Comparison of ENCODE assay signal across 8 mouse cellular contexts in genomic region chr9:107975399-107976386, GRCm38 (mm10). TPM values are rescaled to one million over a fixed set of nuclear protein-coding genes. Genes with fewer than 3 reads are reported as not detected.
DNase-seq lines count a peak whose midpoint lies in the region; ATAC-seq lines count a peak whose summit lies in the region.

Uba7 (plus strand) TSS chr9:107975505.

- peak; percentile 93 for ATAC-seq in CD4-positive, CD25-positive, alpha-beta regulatory T cell, adult 4 months
- no peak for ATAC-seq in embryonic facial prominence, embryonic 11.5 days (replicated peaks; ENCODE audit: insufficient number of reproducible peaks, low FRiP score, low TSS enrichment, low read depth)
- ATAC-seq in liver, embryonic 13.5 days (ENCODE audit: low read depth): peak; percentile 82

- H3K4me2 ChIP-seq in embryonic facial prominence, embryonic 11.5 days (ENCODE audit: low read depth, low read length): 0 out of 2 replicates have a peak within 1 kb of the TSS, but pooled peaks have one; percentile 10
- H3K4me2 ChIP-seq in liver, embryonic 13.5 days: peak within 1 kb of the TSS; percentile 93

- H3K27ac ChIP-seq in embryonic facial prominence, embryonic 11.5 days (replicated peaks; ENCODE audit: low read depth, low read length): 0 out of 2 replicates have a peak within 1 kb of the TSS, but pooled peaks have one; percentile 20
- H3K27ac ChIP-seq in liver, embryonic 13.5 days: peak within 1 kb of the TSS; percentile 98

- no peaks in the 10 kb centered on the region for H3K9me3 ChIP-seq in embryonic facial prominence, embryonic 11.5 days (replicated peaks; ENCODE audit: control insufficient read depth, low read length)
- H3K9me3 ChIP-seq in liver, embryonic 13.5 days (replicated peaks): no peaks in the 10 kb centered on the region

- H3K4me1 ChIP-seq in embryonic facial prominence, embryonic 11.5 days (ENCODE audit: control insufficient read depth, insufficient read depth, low read length): peaks cover 1% of the 10 kb centered on the region
- peaks cover 97% of the 10 kb centered on the region for H3K4me1 ChIP-seq in liver, embryonic 13.5 days (replicated peaks)

- 70% methylated on average over 12 of the region's 12 CpGs for WGBS in embryonic facial prominence, embryonic 11.5 days
- 41% methylated on average over 12 of the region's 12 CpGs for WGBS in liver, embryonic 13.5 days (ENCODE audit: insufficient replicate concordance)

- no peaks in the 10 kb centered on the region for H3K27me3 ChIP-seq in embryonic facial prominence, embryonic 11.5 days (ENCODE audit: control insufficient read depth, insufficient read depth, low read length)
- H3K27me3 ChIP-seq in liver, embryonic 13.5 days: no peaks in the 10 kb centered on the region

- DNase-seq in 3T3-L1 (ENCODE audit: low read depth, low spot score): peak; percentile 85
- no peak for DNase-seq in embryonic facial prominence, embryonic 11.5 days (ENCODE audit: low spot score)
- peak; percentile 88 for DNase-seq in induced T-regulatory cell, adult 2 months (ENCODE audit: low read depth)
- DNase-seq in liver, embryonic 13.5 days: peak; percentile 81
- DNase-seq in spleen, postnatal 4 days (ENCODE audit: low spot score in 2 of 2): peak; percentile 63 to 75
- DNase-seq in cerebellum, postnatal 4 days (ENCODE audit: low spot score in 2 of 2): no peak
- DNase-seq in retina, embryonic 14.5 days (ENCODE audit: low spot score): no peak

- no peak within 1 kb of the TSS for H3K9ac ChIP-seq in embryonic facial prominence, embryonic 11.5 days (replicated peaks; ENCODE audit: low read length)
- peak within 1 kb of the TSS; percentile 92 for H3K9ac ChIP-seq in liver, embryonic 13.5 days

- no peaks in the 10 kb centered on the region; the same call in 1 of the 2 replicates for H3K36me3 ChIP-seq in embryonic facial prominence, embryonic 11.5 days (replicated peaks; ENCODE audit: control insufficient read depth, insufficient read depth, low read depth, low read length)
- peaks cover 50% of the 10 kb centered on the region for H3K36me3 ChIP-seq in liver, embryonic 13.5 days

- no peak within 1 kb of the TSS for H3K4me3 ChIP-seq in embryonic facial prominence, embryonic 11.5 days (ENCODE audit: low read depth, low read length)
- peak within 1 kb of the TSS; percentile 77 for H3K4me3 ChIP-seq in liver, embryonic 13.5 days (replicated peaks)

RNA-seq across cellular contexts. Expression of gene Uba7, which starts in this region (rescaled TPM):
- 100 to 1,000 TPM; 184 to 299 TPM for polyA plus RNA-seq in CD4-positive, CD25-positive, alpha-beta regulatory T cell, adult 4 months (2017; shearing (Covaris generic))
- 12.2 and 13.2 TPM in 2 replicates for polyA plus RNA-seq in embryonic facial prominence, embryonic 11.5 days (2014; fragmentation: Nextera tagmentation; extraction: Ambion mirVana)
- polyA plus RNA-seq in liver, embryonic 13.5 days (2015; fragmentation: Nextera tagmentation; extraction: Ambion mirVana): 56.5 and 56.9 TPM in 2 replicates

Comparison
In these comparisons a context has a peak if more than half of its experiments do, and no peak if none do; other contexts are left out.
1. DNase-seq: peak in 3T3-L1 (single experiment), induced T-regulatory cell, adult 2 months (single experiment), liver, embryonic 13.5 days (single experiment) and spleen, postnatal 4 days (2 of 2); none in embryonic facial prominence, embryonic 11.5 days (single experiment), cerebellum, postnatal 4 days (0 of 2) and retina, embryonic 14.5 days (single experiment).